21 mouse cellular contexts compared by ENCODE assay signal in genomic region chr11:117111967-117112648, GRCm38 (mm10). TPM values are rescaled to one million over a fixed set of nuclear protein-coding genes. Genes with fewer than 3 reads are reported as not detected.
DNase-seq lines count a peak whose midpoint lies in the region; ATAC-seq and TF ChIP-seq lines count a peak whose summit lies in the region.
"Had no signal": no experiment of that assay in that cellular context is flagged by ENCODE, and none has a peak within 500 bp of the region (broad histone marks: within the 10 kb centered on the region; RNA-seq: fewer than 3 reads in every experiment).

No protein-coding gene starts in this region.

- H3K36me3 ChIP-seq in embryonic facial prominence, embryonic 13.5 days = no peaks in the 10 kb centered on the region; the same call in 1 of the 2 replicates
- peaks cover under 1% of the 10 kb centered on the region for H3K36me3 ChIP-seq in embryonic facial prominence, embryonic 10.5 days (replicated peaks)
- peaks cover under 1% of the 10 kb centered on the region for H3K36me3 ChIP-seq in liver, embryonic 14.5 days (replicated peaks; ENCODE audit: control insufficient read depth, insufficient read depth, low read depth)
- no peaks in the 10 kb centered on the region; the same call in 1 of the 2 replicates for H3K36me3 ChIP-seq in liver, embryonic 11.5 days (ENCODE audit: control insufficient read depth, insufficient read depth, low read length)
- H3K36me3 ChIP-seq in limb, embryonic 13.5 days = no peaks in the 10 kb centered on the region
- H3K36me3 ChIP-seq: midbrain, embryonic 15.5 days had no signal

- WGBS in embryonic facial prominence, embryonic 13.5 days = 89% methylated on average over 11 of the region's 11 CpGs
- WGBS in embryonic facial prominence, embryonic 10.5 days = 87% methylated on average over 11 of the region's 11 CpGs
- 67% methylated on average over 11 of the region's 11 CpGs for WGBS in liver, embryonic 14.5 days (ENCODE audit: insufficient replicate concordance)
- WGBS in liver, embryonic 11.5 days = 76% methylated on average over 11 of the region's 11 CpGs
- 86% methylated on average over 11 of the region's 11 CpGs for WGBS in limb, embryonic 13.5 days

- DNase-seq in embryonic facial prominence, embryonic 10.5 days (ENCODE audit: low spot score) = no peak
- no peak for DNase-seq in liver, embryonic 14.5 days (ENCODE audit: low read depth in 3 of 3, low spot score in 3 of 3)
- no peak for DNase-seq in liver, embryonic 11.5 days (ENCODE audit: low spot score)
- no peak for DNase-seq in layer of hippocampus, adult 11-12 months (ENCODE audit: low spot score)
- DNase-seq: adrenal gland, adult 8-10 months; cerebellum, adult 2 months; forebrain, postnatal 0 days; kidney, adult 2 months; right cerebral cortex, postnatal 25 days; spleen, adult 18-20 months had no signal

- H3K9me3 ChIP-seq in embryonic facial prominence, embryonic 13.5 days = no peaks in the 10 kb centered on the region
- H3K9me3 ChIP-seq in embryonic facial prominence, embryonic 10.5 days = no peaks in the 10 kb centered on the region
- H3K9me3 ChIP-seq in liver, embryonic 14.5 days (ENCODE audit: control insufficient read depth, low read length) = no peaks in the 10 kb centered on the region
- no peaks in the 10 kb centered on the region for H3K9me3 ChIP-seq in liver, embryonic 11.5 days (ENCODE audit: control insufficient read depth, low read length)
- H3K9me3 ChIP-seq in limb, embryonic 13.5 days = no peaks in the 10 kb centered on the region
- H3K9me3 ChIP-seq: heart, embryonic 10.5 days; hindbrain, embryonic 15.5 days; midbrain, embryonic 15.5 days; neural tube, embryonic 12.5 days had no signal

- H3K9ac ChIP-seq in embryonic facial prominence, embryonic 13.5 days = no peak overlapping the region
- no peak overlapping the region for H3K9ac ChIP-seq in liver, embryonic 14.5 days (replicated peaks)
- no peak overlapping the region for H3K9ac ChIP-seq in liver, embryonic 11.5 days (ENCODE audit: low read depth, low read length)
- H3K9ac ChIP-seq in limb, embryonic 13.5 days = no peak overlapping the region
- H3K9ac ChIP-seq: forebrain, postnatal 0 days; hindbrain, embryonic 15.5 days; midbrain, embryonic 15.5 days; neural tube, embryonic 12.5 days had no signal

- ATAC-seq in embryonic facial prominence, embryonic 13.5 days (ENCODE audit: insufficient number of reproducible peaks, insufficient read depth, low FRiP score, low TSS enrichment, low read depth) = no peak
- no peak for ATAC-seq in liver, embryonic 14.5 days (ENCODE audit: insufficient read depth)
- ATAC-seq in liver, embryonic 11.5 days (replicated peaks; ENCODE audit: low FRiP score) = no peak
- no peak for ATAC-seq in limb, embryonic 13.5 days (ENCODE audit: low FRiP score, low read depth)
- no peak for ATAC-seq in frontal cortex, adult (ENCODE audit: low TSS enrichment)
- ATAC-seq: CD4-positive, CD25-positive, alpha-beta regulatory T cell, adult 4 months; forebrain, postnatal 0 days; lung, postnatal 0 days; midbrain, embryonic 15.5 days had no signal

- no peaks in the 10 kb centered on the region for H3K27me3 ChIP-seq in embryonic facial prominence, embryonic 13.5 days
- H3K27me3 ChIP-seq in embryonic facial prominence, embryonic 10.5 days (replicated peaks; ENCODE audit: low read depth, poor library complexity, severe bottlenecking) = no peaks in the 10 kb centered on the region
- H3K27me3 ChIP-seq in liver, embryonic 14.5 days (ENCODE audit: control insufficient read depth, insufficient read depth, low read length) = no peaks in the 10 kb centered on the region
- no peaks in the 10 kb centered on the region for H3K27me3 ChIP-seq in liver, embryonic 11.5 days (replicated peaks; ENCODE audit: control insufficient read depth, insufficient read depth, low read length)
- no peaks in the 10 kb centered on the region for H3K27me3 ChIP-seq in limb, embryonic 13.5 days
- H3K27me3 ChIP-seq: hindbrain, embryonic 15.5 days; midbrain, embryonic 15.5 days; neural tube, embryonic 12.5 days had no signal

- peak overlapping the region; percentile 99; the same call in 1 of the 2 replicates for H3K27ac ChIP-seq in embryonic facial prominence, embryonic 13.5 days
- no peak overlapping the region for H3K27ac ChIP-seq in embryonic facial prominence, embryonic 10.5 days (replicated peaks)
- peak overlapping the region; percentile 48 for H3K27ac ChIP-seq in liver, embryonic 14.5 days
- H3K27ac ChIP-seq in liver, embryonic 11.5 days (ENCODE audit: low read depth, low read length) = no peak overlapping the region
- H3K27ac ChIP-seq in limb, embryonic 13.5 days = peak overlapping the region; percentile 52; the same call in 1 of the 2 replicates
- H3K27ac ChIP-seq: heart, embryonic 10.5 days; hindbrain, embryonic 15.5 days; kidney, postnatal 0 days; macrophage; midbrain, embryonic 15.5 days; neural tube, embryonic 12.5 days had no signal

- H3K4me1 ChIP-seq in embryonic facial prominence, embryonic 13.5 days = peaks cover 47% of the 10 kb centered on the region
- H3K4me1 ChIP-seq in embryonic facial prominence, embryonic 10.5 days = peaks cover 47% of the 10 kb centered on the region
- H3K4me1 ChIP-seq in liver, embryonic 14.5 days (replicated peaks; ENCODE audit: control insufficient read depth in 2 of 2, insufficient read depth in 2 of 2, low read length in 1 of 2) = peaks cover 34 to 52% of the 10 kb centered on the region in 2 experiments
- peaks cover 39% of the 10 kb centered on the region for H3K4me1 ChIP-seq in liver, embryonic 11.5 days (replicated peaks; ENCODE audit: control insufficient read depth, insufficient read depth, low read length)
- H3K4me1 ChIP-seq in limb, embryonic 13.5 days = peaks cover 59% of the 10 kb centered on the region

- H3K4me2 ChIP-seq in embryonic facial prominence, embryonic 13.5 days = no peak overlapping the region
- 0 out of 2 replicates have a peak overlapping the region, but pooled peaks have one; percentile 18 for H3K4me2 ChIP-seq in liver, embryonic 14.5 days (ENCODE audit: low read depth)
- no peak overlapping the region for H3K4me2 ChIP-seq in liver, embryonic 11.5 days
- H3K4me2 ChIP-seq in limb, embryonic 13.5 days (replicated peaks) = no peak overlapping the region
- H3K4me2 ChIP-seq: hindbrain, embryonic 15.5 days; midbrain, embryonic 15.5 days; neural tube, embryonic 12.5 days had no signal

- H3K4me3 ChIP-seq in embryonic facial prominence, embryonic 13.5 days = no peak overlapping the region
- no peak overlapping the region for H3K4me3 ChIP-seq in embryonic facial prominence, embryonic 10.5 days
- no peak overlapping the region for H3K4me3 ChIP-seq in liver, embryonic 14.5 days (ENCODE audit: insufficient read depth in 1 of 2, low read depth in 2 of 2, low read length in 2 of 2)
- no peak overlapping the region for H3K4me3 ChIP-seq in liver, embryonic 11.5 days (ENCODE audit: low read depth, low read length)
- H3K4me3 ChIP-seq in limb, embryonic 13.5 days = no peak overlapping the region
- H3K4me3 ChIP-seq: heart, embryonic 10.5 days; hindbrain, embryonic 15.5 days; midbrain, embryonic 15.5 days; neural tube, embryonic 12.5 days had no signal

- no peak for TF ChIP-seq EP300 in liver, embryonic 14.5 days (IDR thresholded peaks at IDR 0.05; ENCODE audit: low read depth)

- no peak for TF ChIP-seq CTCF in liver, embryonic 14.5 days (IDR thresholded peaks at IDR 0.05; ENCODE audit: low read depth)

RNA-seq across cellular contexts. Expression of gene Sec14l1, which starts 2.9 kb away (rescaled TPM):
- polyA plus RNA-seq in embryonic facial prominence, embryonic 13.5 days (2015; fragmentation: Nextera tagmentation; extraction: Ambion mirVana) = 44.3 and 47.3 TPM in 2 replicates
- polyA plus RNA-seq in embryonic facial prominence, embryonic 10.5 days (2016; fragmentation: Nextera tagmentation; extraction: Ambion mirVana) = 50.6 and 51.8 TPM in 2 replicates
- polyA plus RNA-seq in liver, embryonic 14.5 days (2012; rRNA removed) = 12.3 and 13.0 TPM in 2 replicates
- polyA plus RNA-seq in liver, embryonic 14.5 days (2014; fragmentation: Nextera tagmentation; extraction: Ambion mirVana) = 10.5 and 12.8 TPM in 2 replicates
- 20.9 and 22.8 TPM in 2 replicates for polyA plus RNA-seq in liver, embryonic 11.5 days (2014; fragmentation: Nextera tagmentation; extraction: Ambion mirVana)
- 61.2 and 65.4 TPM in 2 replicates for polyA plus RNA-seq in limb, embryonic 13.5 days (2015; fragmentation: Nextera tagmentation; extraction: Ambion mirVana)

Comparison
In these comparisons a context has a peak if more than half of its experiments do, and no peak if none do; other contexts are left out.
1. H3K27ac ChIP-seq: peak in embryonic facial prominence, embryonic 13.5 days (single experiment), liver, embryonic 14.5 days (single experiment) and limb, embryonic 13.5 days (single experiment); none in embryonic facial prominence, embryonic 10.5 days (single experiment) and liver, embryonic 11.5 days (single experiment).